Mouse (Mus musculus): ENCODE measurements around the gene Sftpa1. TPM values are rescaled to one million over a fixed set of nuclear protein-coding genes. Genes with fewer than 3 reads are reported as not detected.

Sftpa1 gene
- polyA plus RNA-seq, 1 experiment from 2014 or later = not detected

DNA sequence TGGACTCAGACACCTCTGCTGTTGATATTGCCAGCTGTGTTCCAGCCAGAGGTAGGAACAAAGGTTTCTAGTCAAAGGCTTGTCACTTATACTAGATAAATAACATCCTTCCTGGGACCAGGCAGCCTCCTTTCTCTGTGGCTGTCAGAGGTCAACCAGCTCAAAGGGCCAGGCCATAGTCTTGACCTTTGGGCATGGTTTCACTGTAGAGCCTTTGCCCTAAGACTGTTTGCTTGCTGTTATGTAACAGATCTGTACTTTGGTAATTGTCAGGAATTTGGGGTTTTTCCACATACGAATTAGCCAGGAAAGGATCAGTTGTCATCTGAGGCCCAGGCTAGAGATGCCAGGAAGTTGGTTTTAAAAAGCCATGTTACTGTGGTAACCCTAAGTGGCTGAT lies 29.2 kb downstream of the Sftpa1 start:
- no peak overlapping the region for H3K9ac ChIP-seq (replicated peaks)
- 36% methylated on average over 1 of the region's 1 CpGs for WGBS
- H3K4me3 ChIP-seq (replicated peaks) = no peak overlapping the region
- ATAC-seq (ENCODE audit: insufficient number of reproducible peaks, insufficient read depth, low FRiP score, low TSS enrichment, low read depth) = no peak
- no peaks in the 10 kb centered on the region for H3K36me3 ChIP-seq
- H3K9me3 ChIP-seq = no peaks in the 10 kb centered on the region
- no peak overlapping the region for H3K27ac ChIP-seq
- H3K27me3 ChIP-seq = no peaks in the 10 kb centered on the region
- no peak overlapping the region for H3K4me2 ChIP-seq
- H3K4me1 ChIP-seq (replicated peaks) = no peaks in the 10 kb centered on the region

DNA sequence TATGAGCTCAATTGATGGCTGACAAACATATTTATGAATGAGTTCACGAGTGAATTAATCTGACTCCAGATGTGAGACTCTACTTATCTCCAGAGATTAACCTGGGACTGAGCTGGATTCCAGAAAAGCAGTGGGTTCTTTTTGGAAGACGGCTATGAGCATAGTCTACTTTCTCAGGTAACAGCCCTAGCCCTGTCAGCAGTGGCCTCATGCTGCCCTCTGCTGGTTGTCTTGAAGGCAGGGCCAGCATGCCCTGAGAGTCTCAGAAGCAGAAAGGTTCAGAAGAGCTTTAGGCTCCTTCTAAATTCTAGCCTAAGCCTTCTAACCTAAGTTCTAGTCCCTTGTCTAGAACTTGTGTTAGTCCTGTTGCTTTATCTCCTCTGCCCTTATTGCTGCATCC lies 31.1 kb downstream of the Sftpa1 start:
- Histone ChIP-seq H3K4me2 (no peak overlapping the region), H3K27ac (no peak overlapping the region), H3K4me1 (replicated peaks) (no peaks in the 10 kb centered on the region), H3K36me3 (no peaks in the 10 kb centered on the region), H3K9ac (replicated peaks) (no peak overlapping the region), H3K27me3 (no peaks in the 10 kb centered on the region), H3K4me3 (replicated peaks) (no peak overlapping the region), H3K9me3 (no peaks in the 10 kb centered on the region)
- no peak for ATAC-seq (ENCODE audit: insufficient number of reproducible peaks, insufficient read depth, low FRiP score, low TSS enrichment, low read depth)
- WGBS = 14% methylated on average over 2 of the region's 2 CpGs

DNA sequence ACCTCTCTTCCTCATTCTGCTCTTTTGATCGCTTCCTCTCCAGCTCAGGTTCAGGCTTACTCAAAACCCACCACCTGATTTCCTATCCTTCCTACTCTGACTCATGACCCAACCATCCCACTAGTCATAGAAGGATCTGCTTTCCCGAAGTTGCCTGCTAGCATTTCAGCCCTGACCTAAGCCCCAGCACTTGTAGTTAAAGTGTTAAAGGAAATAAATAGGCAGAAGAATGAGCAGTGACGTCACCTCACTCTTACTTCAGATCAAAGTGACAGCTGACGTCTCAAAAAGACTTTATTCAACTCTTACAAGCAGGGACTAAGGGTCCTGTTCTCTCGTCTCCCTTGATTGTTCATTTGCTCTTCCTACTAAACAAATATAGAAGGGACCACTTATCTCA lies 35.7 kb downstream of the Sftpa1 start:
- no peak overlapping the region for H3K4me3 ChIP-seq (replicated peaks)
- no peaks in the 10 kb centered on the region for H3K36me3 ChIP-seq
- ATAC-seq (ENCODE audit: insufficient number of reproducible peaks, insufficient read depth, low FRiP score, low TSS enrichment, low read depth) = no peak
- H3K27me3 ChIP-seq = no peaks in the 10 kb centered on the region
- no peak overlapping the region for H3K27ac ChIP-seq
- H3K9me3 ChIP-seq = no peaks in the 10 kb centered on the region
- no peaks in the 10 kb centered on the region for H3K4me1 ChIP-seq (replicated peaks)
- no peak overlapping the region for H3K4me2 ChIP-seq
- WGBS = 61% methylated on average over 5 of the region's 5 CpGs
- no peak overlapping the region for H3K9ac ChIP-seq (replicated peaks)

DNA sequence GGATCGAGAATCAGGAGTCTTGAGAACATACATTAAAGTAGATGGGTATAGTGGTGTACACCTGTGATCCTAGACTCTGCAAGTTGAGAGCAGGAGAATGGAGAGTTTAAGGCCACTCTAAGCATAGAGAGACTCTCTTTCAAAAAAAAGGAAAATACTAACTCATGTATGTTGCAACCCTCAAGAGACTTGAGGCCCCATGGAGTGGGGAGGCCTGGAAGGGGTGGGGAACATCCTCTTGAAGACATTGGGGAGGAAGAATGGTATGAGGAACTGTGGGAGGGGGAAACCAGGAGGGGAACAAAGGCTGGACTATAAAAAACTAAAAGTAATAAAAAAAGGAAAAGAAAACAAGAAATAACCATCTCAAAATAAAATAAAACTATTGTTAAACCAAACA lies 37.0 kb downstream of the Sftpa1 start:
- H3K4me1 ChIP-seq (replicated peaks) = no peaks in the 10 kb centered on the region
- no peaks in the 10 kb centered on the region for H3K9me3 ChIP-seq
- no peak overlapping the region for H3K4me2 ChIP-seq
- no peak overlapping the region for H3K27ac ChIP-seq
- no peak overlapping the region for H3K4me3 ChIP-seq (replicated peaks)
- no peak for ATAC-seq (ENCODE audit: insufficient number of reproducible peaks, insufficient read depth, low FRiP score, low TSS enrichment, low read depth)
- no peaks in the 10 kb centered on the region for H3K27me3 ChIP-seq
- H3K36me3 ChIP-seq = no peaks in the 10 kb centered on the region
- WGBS = 87% methylated on average over 1 of the region's 1 CpGs
- H3K9ac ChIP-seq (replicated peaks) = no peak overlapping the region

DNA sequence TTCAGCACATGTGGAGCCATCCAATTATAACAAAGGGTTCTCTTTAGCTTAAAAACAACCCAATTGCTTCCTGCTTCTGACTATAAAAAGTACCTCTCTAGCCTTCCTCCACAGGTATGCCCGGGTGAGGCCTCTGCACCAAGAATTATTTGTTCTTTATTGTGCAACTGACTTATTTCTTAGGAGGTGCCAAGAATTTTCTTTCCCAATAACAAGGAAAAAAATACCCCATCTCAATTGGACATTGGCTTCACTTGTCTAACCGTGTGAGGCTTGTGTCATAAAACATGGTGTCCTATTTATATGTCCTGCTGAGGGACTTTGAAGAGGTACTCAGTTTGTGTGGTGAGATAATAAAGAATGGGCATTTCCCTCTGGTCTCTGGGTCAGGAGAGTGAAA lies 38.9 kb downstream of the Sftpa1 start:
- 80% methylated on average over 2 of the region's 2 CpGs for WGBS
- H3K36me3 ChIP-seq = no peaks in the 10 kb centered on the region
- no peak for ATAC-seq (ENCODE audit: insufficient number of reproducible peaks, insufficient read depth, low FRiP score, low TSS enrichment, low read depth)
- no peaks in the 10 kb centered on the region for H3K4me1 ChIP-seq (replicated peaks)
- no peak overlapping the region for H3K4me2 ChIP-seq
- H3K9ac ChIP-seq (replicated peaks) = no peak overlapping the region
- no peaks in the 10 kb centered on the region for H3K27me3 ChIP-seq
- H3K27ac ChIP-seq = no peak overlapping the region
- H3K9me3 ChIP-seq = no peaks in the 10 kb centered on the region
- no peak overlapping the region for H3K4me3 ChIP-seq (replicated peaks)

DNA sequence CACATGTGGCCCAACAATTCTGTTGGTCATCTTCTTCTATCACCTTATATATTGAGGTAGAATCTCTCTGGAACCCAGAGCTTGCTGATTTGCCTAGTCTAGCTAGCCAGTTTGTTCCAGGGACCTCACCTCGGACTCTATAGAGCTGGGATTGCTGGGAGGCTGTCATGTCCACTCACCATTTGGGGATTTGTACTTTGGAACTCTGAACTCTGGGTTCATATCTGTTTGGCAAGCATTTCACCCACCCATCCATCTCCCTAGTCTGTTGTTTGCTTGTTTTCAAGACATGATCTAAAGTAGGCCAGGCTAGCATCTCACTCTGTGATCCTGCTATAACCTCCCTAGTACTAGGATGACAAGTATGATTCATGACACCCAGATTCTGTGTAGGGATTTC lies 43.2 kb downstream of the Sftpa1 start:
- 69% methylated on average over 1 of the region's 1 CpGs for WGBS
- no peak overlapping the region for H3K4me2 ChIP-seq

DNA sequence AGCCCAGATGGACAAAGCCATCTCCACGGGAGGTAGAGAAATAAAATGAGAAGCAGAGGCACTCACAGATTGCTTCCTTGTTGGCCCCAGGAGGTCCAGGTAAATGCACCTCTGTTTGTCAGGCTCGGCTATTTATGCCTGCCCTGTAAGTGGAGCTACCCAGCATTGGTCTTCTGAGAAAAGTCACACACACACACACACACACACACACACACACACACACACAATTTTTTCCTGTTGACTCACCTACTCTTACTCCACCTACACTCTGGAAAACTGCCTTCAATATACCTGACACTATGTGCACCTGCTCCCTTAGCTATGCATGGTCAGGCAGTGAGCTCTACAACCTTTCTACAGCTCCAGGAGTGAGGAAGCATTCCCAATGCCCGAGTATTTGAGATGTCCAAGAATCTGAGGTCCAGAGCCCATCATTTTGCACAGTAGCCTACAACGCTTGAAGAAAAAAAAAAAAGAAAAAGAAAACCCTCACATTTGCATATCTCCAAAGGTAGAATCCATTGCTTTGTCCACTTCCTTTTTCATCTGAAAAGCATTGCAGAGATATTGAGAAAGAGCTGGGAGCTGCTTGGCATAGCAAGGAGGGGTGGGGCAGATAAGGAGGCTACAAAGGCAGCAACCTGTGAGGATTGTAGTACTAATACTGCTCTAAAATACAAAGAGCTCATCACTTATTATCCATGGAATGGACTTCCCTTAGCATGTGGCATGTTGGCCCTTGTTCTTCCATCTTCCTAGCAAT lies 53.7 kb downstream of the Sftpa1 start, which contains the start of gene Sftpd:
Sftpd (minus strand) TSS at position 91 of the 763 bp plus-strand sequence.
- Histone ChIP-seq H3K4me3 (replicated peaks) (no peak within 1 kb of the TSS), H3K4me2 (no peak within 1 kb of the TSS), H3K9me3 (no peaks in the 10 kb centered on the region), H3K27me3 (no peaks in the 10 kb centered on the region), H3K4me1 (replicated peaks) (peaks cover 4% of the 10 kb centered on the region; the same call in 1 of the 2 replicates), H3K9ac (replicated peaks) (no peak within 1 kb of the TSS), H3K27ac (no peak within 1 kb of the TSS), H3K36me3 (no peaks in the 10 kb centered on the region)
- WGBS = 73% methylated on average over 4 of the region's 4 CpGs
- ATAC-seq (ENCODE audit: insufficient number of reproducible peaks, insufficient read depth, low FRiP score, low TSS enrichment, low read depth) = no peak

More for the DNA sequence above, 43.2 kb downstream of the Sftpa1 start:
- ATAC-seq (ENCODE audit: insufficient number of reproducible peaks, insufficient read depth, low FRiP score, low TSS enrichment, low read depth) = no peak
- no peaks in the 10 kb centered on the region for H3K36me3 ChIP-seq
- H3K4me1 ChIP-seq (replicated peaks) = no peaks in the 10 kb centered on the region
- H3K9me3 ChIP-seq = no peaks in the 10 kb centered on the region
- H3K27me3 ChIP-seq = no peaks in the 10 kb centered on the region
- H3K4me3 ChIP-seq (replicated peaks) = no peak overlapping the region
- H3K9ac ChIP-seq (replicated peaks) = no peak overlapping the region
- no peak overlapping the region for H3K27ac ChIP-seq

Other genes starting within 250 kb of the Sftpa1 start
- gene Sh2d4b, start 238.5 kb upstream of the Sftpa1 start, polyA plus RNA-seq (2016; fragmentation: Nextera tagmentation; extraction: Ambion mirVana) = 0.21 and 0.33 TPM in 2 replicates
- gene Tspan14, start 165.0 kb upstream of the Sftpa1 start, polyA plus RNA-seq (2016; fragmentation: Nextera tagmentation; extraction: Ambion mirVana) = 68.4 and 70.1 TPM in 2 replicates
- 35.3 and 39.4 TPM in 2 replicates for gene Fam213a, start 118.0 kb upstream of the Sftpa1 start, polyA plus RNA-seq (2016; fragmentation: Nextera tagmentation; extraction: Ambion mirVana)
- not detected in 2 replicates for gene Dydc2, start 62.6 kb upstream of the Sftpa1 start, polyA plus RNA-seq (2016; fragmentation: Nextera tagmentation; extraction: Ambion mirVana)
- gene Dydc1, start 58.9 kb upstream of the Sftpa1 start, polyA plus RNA-seq (2016; fragmentation: Nextera tagmentation; extraction: Ambion mirVana) = not detected in 2 replicates
- gene Mat1a, start 26.7 kb upstream of the Sftpa1 start, polyA plus RNA-seq (2016; fragmentation: Nextera tagmentation; extraction: Ambion mirVana) = not detected in 2 replicates
- gene Mbl1, start 19.7 kb downstream of the Sftpa1 start, polyA plus RNA-seq (2016; fragmentation: Nextera tagmentation; extraction: Ambion mirVana) = not detected in 2 replicates
- gene Sftpd, start 53.4 kb downstream of the Sftpa1 start, polyA plus RNA-seq (2016; fragmentation: Nextera tagmentation; extraction: Ambion mirVana) = not detected in 2 replicates
- gene Gm2832, start 147.0 kb downstream of the Sftpa1 start, polyA plus RNA-seq (2016; fragmentation: Nextera tagmentation; extraction: Ambion mirVana) = not detected in 2 replicates
- gene Gm5798, start 216.8 kb downstream of the Sftpa1 start, polyA plus RNA-seq (2016; fragmentation: Nextera tagmentation; extraction: Ambion mirVana) = not detected in 2 replicates